Mouse (Mus musculus): Measurements from ENCODE around the gene Dnajb14.

GRCm38 (mm10) chr3:137917694-137918171, 50.3 kb downstream of the Dnajb14 start:
- TF ChIP-seq CTCF (IDR thresholded peaks at IDR 0.05; ENCODE audit: control insufficient read depth, insufficient read depth, insufficient read length): no peak
- no peak for TF ChIP-seq FOSL1 (IDR thresholded peaks at IDR 0.05; ENCODE audit: insufficient read depth, low read length, poor library complexity, severe bottlenecking)

Measured in C2C12 (cell line).